Mouse (Mus musculus): ENCODE results near the gene Phlpp2. TPM values are rescaled to one million over a fixed set of nuclear protein-coding genes. Genes with fewer than 3 reads are reported as not detected.

Phlpp2 gene
- polyA plus RNA-seq, 1 experiment, result 2.4 TPM

DNA sequence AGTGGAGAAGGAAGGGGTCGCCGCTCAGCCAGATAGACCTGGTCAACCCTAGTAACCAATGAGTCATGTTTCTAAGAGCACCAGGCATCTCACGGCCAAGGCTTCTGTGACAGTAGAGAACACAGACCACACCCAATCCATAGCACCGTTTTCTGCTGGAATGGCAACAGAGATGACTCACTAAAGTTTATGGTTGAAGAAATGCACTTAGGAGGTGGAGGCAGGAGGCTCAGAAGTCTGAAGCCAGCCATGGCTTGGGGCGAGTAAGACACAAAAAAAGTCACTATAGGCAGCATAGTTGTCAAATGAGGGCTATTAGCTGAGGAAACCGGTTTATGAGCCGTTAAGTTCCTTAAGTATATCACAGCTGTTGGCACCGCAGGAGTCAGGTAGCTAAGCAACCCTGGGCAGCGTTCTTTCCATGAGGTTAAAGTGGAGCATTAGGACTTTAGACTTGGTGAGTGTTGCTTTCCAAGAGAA lies 76.9 kb downstream of the Phlpp2 start:
- no peak overlapping the region for H3K27ac ChIP-seq (replicated peaks; ENCODE audit: low read depth, low read length)
- no peak overlapping the region for H3K4me3 ChIP-seq (ENCODE audit: insufficient read depth, low read depth, low read length)
- H3K4me1 ChIP-seq (ENCODE audit: control insufficient read depth, insufficient read depth, insufficient read length, low read length), result no peaks in the 10 kb centered on the region

DNA sequence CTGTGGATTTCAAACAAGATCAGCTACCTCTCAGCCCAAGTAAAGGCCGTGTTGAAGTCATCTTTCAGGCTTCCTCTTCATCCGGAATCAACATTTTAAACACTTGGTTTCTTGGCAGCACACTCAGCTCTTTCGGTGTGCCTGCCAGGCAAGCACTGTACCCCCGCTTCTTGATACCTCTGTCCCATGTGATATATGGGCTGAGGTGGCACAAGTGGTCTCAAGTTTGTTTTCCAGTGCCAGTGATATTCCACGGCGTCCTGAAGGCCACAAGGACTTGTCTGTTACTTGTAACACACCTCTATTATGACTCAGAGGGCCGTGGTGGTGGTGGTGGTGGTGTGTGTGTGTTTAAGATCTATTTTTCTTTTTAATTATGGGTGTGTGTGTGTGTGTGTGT lies 77.4 kb downstream of the Phlpp2 start:
- H3K4me3 ChIP-seq (ENCODE audit: insufficient read depth, low read depth, low read length), result no peak overlapping the region
- no peak overlapping the region for H3K27ac ChIP-seq (replicated peaks; ENCODE audit: low read depth, low read length)
- no peaks in the 10 kb centered on the region for H3K4me1 ChIP-seq (ENCODE audit: control insufficient read depth, insufficient read depth, insufficient read length, low read length)

DNA sequence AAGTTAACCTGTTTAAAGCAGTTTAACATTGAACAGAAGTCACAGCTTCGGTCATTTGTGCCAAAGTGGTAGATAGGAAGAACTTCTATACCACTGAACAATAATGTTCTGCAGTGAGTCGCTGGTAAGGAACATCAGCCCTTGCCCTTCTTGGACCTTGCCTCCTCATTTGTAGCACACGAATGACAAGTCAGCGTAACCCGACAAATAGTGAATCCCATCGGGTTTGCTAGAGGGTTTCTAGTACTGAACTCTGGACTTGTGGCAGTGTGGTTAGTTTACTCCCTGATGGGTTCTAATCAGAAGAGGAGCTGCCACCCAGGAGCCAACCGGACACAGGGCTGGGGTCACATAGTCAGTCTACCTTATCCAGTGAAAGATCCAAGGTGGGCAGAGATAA lies 77.9 kb downstream of the Phlpp2 start:
- H3K4me1 ChIP-seq (ENCODE audit: control insufficient read depth, insufficient read depth, insufficient read length, low read length), result no peaks in the 10 kb centered on the region
- no peak overlapping the region for H3K4me3 ChIP-seq (ENCODE audit: insufficient read depth, low read depth, low read length)
- H3K27ac ChIP-seq (replicated peaks; ENCODE audit: low read depth, low read length), result no peak overlapping the region

DNA sequence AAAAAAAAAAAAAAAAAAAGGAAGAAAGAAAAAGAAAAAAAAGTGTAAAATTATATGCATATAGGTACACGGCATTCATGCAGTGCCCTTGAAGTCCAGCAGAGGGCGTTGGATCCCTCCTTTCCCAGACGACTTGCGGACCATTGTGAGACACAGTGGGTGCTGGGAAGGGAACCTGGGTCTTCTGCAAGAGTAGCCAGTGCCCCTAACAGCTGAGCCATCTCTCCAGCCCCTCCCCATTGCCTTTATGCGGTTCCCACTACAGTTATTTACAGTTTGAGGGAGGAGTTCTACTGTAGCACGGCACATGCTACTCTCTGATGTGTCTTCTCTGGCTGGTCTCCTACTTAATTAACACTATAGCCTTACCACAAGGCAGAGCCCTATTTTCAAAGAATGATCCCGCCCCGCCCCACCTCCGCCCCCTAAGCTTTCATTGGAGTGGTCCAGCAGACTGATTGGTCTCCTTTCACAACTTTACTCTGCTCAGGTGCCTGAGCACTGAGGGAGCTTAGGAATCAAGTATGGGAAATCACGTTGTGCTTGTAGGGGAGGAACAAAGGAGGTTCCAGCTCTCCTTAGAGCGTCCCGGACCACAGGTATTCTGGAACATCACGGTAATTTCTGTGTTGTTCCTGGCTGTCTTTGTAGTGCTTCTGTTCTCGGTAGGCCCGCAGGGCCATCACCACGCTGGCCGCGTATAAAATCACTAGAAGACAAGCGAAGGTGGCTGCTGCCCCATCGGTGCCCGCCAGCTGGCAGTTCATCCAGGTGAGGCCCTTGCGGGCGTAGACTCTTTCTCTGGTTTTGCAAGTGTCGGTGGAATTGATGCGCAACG lies 79.3 kb downstream of the Phlpp2 start:
- H3K27ac ChIP-seq (replicated peaks; ENCODE audit: low read depth, low read length), result no peak overlapping the region
- H3K4me1 ChIP-seq (ENCODE audit: control insufficient read depth, insufficient read depth, insufficient read length, low read length), result no peaks in the 10 kb centered on the region
- H3K4me3 ChIP-seq (ENCODE audit: insufficient read depth, low read depth, low read length), result no peak overlapping the region

GRCm38 (mm10) chr8:109948285-109948564 lies 79.9 kb downstream of the Phlpp2 start:
- no peak overlapping the region for H3K27ac ChIP-seq (replicated peaks; ENCODE audit: low read depth, low read length)
- H3K4me3 ChIP-seq (ENCODE audit: insufficient read depth, low read depth, low read length), result no peak overlapping the region
- no peaks in the 10 kb centered on the region for H3K4me1 ChIP-seq (ENCODE audit: control insufficient read depth, insufficient read depth, insufficient read length, low read length)

DNA sequence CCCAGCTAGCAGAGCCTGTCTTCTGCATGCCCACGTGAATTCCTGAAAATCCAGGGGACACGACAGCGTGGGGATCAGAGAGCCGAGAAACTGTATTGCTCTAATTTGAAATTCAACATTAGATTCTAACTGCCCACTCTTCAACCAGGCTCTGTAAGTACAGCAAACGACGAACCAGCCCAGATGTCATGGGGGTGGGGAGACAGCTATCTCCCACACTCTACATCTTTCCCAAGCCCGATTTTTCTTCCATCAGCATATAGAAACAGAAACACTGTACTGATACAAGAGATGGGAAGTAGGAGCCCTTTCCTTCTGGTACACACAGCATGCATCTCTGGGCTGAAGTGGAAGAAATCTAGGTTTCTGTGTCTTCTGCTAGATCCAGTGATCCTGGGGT lies 83.8 kb downstream of the Phlpp2 start:
- no peaks in the 10 kb centered on the region for H3K4me1 ChIP-seq (ENCODE audit: control insufficient read depth, insufficient read depth, insufficient read length, low read length)
- no peak overlapping the region for H3K4me3 ChIP-seq (ENCODE audit: insufficient read depth, low read depth, low read length)
- H3K27ac ChIP-seq (replicated peaks; ENCODE audit: low read depth, low read length), result no peak overlapping the region

GRCm38 (mm10) chr8:109954486-109954948 lies 86.2 kb downstream of the Phlpp2 start:
- 0 out of 2 replicates have a peak, but pooled peaks cover 2% of the 10 kb centered on the region for H3K4me1 ChIP-seq (ENCODE audit: control insufficient read depth, insufficient read depth, insufficient read length, low read length)
- H3K27ac ChIP-seq (replicated peaks; ENCODE audit: low read depth, low read length), result no peak overlapping the region
- H3K4me3 ChIP-seq (ENCODE audit: insufficient read depth, low read depth, low read length), result no peak overlapping the region

GRCm38 (mm10) chr8:109957167-109958028 lies 89.1 kb downstream of the Phlpp2 start:
- Histone ChIP-seq H3K4me3 (ENCODE audit: insufficient read depth, low read depth, low read length) (no peak overlapping the region), H3K27ac (replicated peaks; ENCODE audit: low read depth, low read length) (no peak overlapping the region), H3K4me1 (ENCODE audit: control insufficient read depth, insufficient read depth, insufficient read length, low read length) (0 out of 2 replicates have a peak, but pooled peaks cover 2% of the 10 kb centered on the region)

- H3K4me3 ChIP-seq (ENCODE audit: insufficient read depth, low read depth, low read length), result no peak overlapping the region
- 0 out of 2 replicates have a peak, but pooled peaks cover 2% of the 10 kb centered on the region for H3K4me1 ChIP-seq (ENCODE audit: control insufficient read depth, insufficient read depth, insufficient read length, low read length)
- H3K27ac ChIP-seq (replicated peaks; ENCODE audit: low read depth, low read length), result no peak overlapping the region
Observed at GRCm38 (mm10) chr8:109958036-109958655, 89.8 kb downstream of the Phlpp2 start.

- Histone ChIP-seq H3K27ac (replicated peaks; ENCODE audit: low read depth, low read length) (no peak overlapping the region), H3K4me3 (ENCODE audit: insufficient read depth, low read depth, low read length) (no peak overlapping the region), H3K4me1 (ENCODE audit: control insufficient read depth, insufficient read depth, insufficient read length, low read length) (0 out of 2 replicates have a peak, but pooled peaks cover 2% of the 10 kb centered on the region)
Observed at GRCm38 (mm10) chr8:109959112-109959511, 90.8 kb downstream of the Phlpp2 start.

DNA sequence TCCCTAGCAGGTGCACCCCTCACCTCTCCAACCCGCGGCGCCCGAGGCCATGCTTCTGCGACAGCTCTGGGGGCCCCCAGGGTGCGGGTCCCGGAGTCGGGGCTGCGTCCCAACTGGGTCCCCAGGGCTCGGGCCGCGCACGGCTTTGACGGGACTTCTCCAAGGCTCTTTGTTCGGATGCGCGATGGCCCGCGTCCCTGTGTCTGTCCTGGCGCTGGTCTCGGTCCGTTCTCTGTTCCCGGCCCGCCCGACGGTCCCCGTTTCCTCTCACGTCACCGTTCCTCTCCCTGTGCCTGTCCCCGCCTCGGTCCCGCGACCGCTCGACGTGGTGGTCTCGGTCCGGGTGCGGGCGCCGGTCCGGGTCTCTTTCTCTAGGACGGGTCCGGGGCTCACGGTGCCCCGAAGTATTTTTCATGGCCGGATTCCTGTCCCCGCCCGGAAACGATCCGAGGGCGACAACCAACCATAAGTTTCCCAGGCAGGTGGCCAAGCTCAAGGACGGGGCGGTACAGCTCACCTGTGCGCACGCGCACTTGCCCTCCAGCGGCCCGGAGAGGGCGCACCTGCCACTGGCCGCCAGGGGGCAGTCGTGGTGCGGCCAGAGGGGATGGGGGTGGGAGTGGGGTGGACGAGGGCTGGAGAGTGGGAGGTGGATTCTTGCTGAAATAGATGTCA lies 93.5 kb downstream of the Phlpp2 start, which contains the start of gene Marveld3:
Gene Marveld3, minus strand, starts transcription at position 511 of the 675 bp plus-strand sequence.
- Histone ChIP-seq H3K4me1 (ENCODE audit: control insufficient read depth, insufficient read depth, insufficient read length, low read length) (0 out of 2 replicates have a peak, but pooled peaks cover 2% of the 10 kb centered on the region), H3K4me3 (ENCODE audit: insufficient read depth, low read depth, low read length) (peak within 1 kb of the TSS; percentile 36), H3K27ac (replicated peaks; ENCODE audit: low read depth, low read length) (no peak within 1 kb of the TSS)

DNA sequence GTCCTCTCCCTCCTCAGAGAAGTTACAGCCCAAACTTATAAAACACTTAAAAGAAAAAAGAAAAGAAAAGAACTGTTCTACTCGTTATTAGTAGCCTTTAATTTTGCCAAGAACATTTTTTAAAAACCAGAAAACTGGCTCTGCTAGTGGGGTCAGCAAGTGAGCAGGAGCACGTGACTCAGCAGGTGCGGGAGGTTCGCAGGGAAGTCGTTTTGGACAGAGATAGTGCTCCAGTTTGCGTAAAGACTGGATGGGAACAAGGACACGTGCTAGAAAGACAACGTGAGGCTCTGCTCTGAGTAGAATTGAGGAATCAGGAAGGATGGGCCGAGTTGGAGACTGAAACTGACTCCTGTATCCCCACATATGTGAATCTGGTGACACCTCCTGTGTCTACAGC lies 94.6 kb downstream of the Phlpp2 start:
- Histone ChIP-seq H3K4me1 (ENCODE audit: control insufficient read depth, insufficient read depth, insufficient read length, low read length) (no peaks in the 10 kb centered on the region), H3K27ac (replicated peaks; ENCODE audit: low read depth, low read length) (no peak overlapping the region)

DNA sequence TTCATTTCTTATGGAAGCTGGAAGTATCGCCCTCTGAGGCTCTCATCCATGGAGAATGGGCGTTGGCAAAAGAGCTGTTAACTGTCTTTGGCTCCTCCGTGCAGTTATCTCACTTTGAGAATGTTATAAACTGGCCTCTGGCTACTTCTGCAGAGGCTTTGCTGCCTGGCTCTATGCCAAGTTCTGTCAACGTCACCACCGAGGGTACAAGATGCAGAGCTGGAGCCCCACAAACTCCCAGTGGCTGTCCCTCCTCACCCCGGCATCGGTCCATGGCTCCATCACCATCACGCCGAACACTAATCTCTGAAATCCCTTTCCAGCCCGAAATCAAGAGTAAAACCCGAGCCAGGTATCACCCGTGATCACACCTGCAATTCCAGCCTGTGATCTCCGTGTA lies 95.1 kb downstream of the Phlpp2 start:
- Histone ChIP-seq H3K4me3 (ENCODE audit: insufficient read depth, low read depth, low read length) (no peak overlapping the region), H3K4me1 (ENCODE audit: control insufficient read depth, insufficient read depth, insufficient read length, low read length) (no peaks in the 10 kb centered on the region), H3K27ac (replicated peaks; ENCODE audit: low read depth, low read length) (no peak overlapping the region)

More for the DNA sequence above, 94.6 kb downstream of the Phlpp2 start:
- H3K4me3 ChIP-seq (ENCODE audit: insufficient read depth, low read depth, low read length), result no peak overlapping the region

DNA sequence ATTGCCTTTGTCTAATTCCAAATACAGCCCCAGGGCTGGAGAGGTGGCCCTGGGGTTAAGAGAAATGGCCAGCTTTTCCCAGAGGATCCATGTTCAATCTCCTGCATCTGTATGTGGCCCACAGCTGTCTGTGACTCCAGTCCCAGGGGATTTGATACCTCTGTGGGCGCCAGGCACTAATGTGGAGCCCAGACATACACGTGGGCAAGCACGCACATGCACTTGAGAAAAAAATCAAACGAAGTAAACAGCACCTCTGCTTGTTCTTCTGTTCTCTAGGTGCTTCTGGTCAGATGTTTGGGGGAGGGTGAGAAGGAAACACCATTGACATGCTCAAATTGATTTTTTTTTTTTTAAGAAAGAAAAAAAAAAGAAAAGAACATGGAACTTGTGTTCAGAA lies 95.8 kb downstream of the Phlpp2 start:
- no peak overlapping the region for H3K27ac ChIP-seq (replicated peaks; ENCODE audit: low read depth, low read length)
- H3K4me3 ChIP-seq (ENCODE audit: insufficient read depth, low read depth, low read length), result no peak overlapping the region
- no peaks in the 10 kb centered on the region for H3K4me1 ChIP-seq (ENCODE audit: control insufficient read depth, insufficient read depth, insufficient read length, low read length)
